Comparison of ENCODE assay signal across 11 mouse cellular contexts in genomic region chr13:94575607-94576398, GRCm38 (mm10).
DNase-seq lines count a peak whose midpoint lies in the region; ATAC-seq and TF ChIP-seq lines count a peak whose summit lies in the region.
"Had no signal": no experiment of that assay in that cellular context is flagged by ENCODE, and none has a peak within 500 bp of the region (broad histone marks: within the 10 kb centered on the region; RNA-seq: fewer than 3 reads in every experiment).

No protein-coding gene starts in this region.

- H3K4me1 ChIP-seq in ES-Bruce4 (ENCODE audit: control insufficient read depth, insufficient read depth, low read length), result peaks cover 3% of the 10 kb centered on the region
- H3K4me1 ChIP-seq in hindbrain, embryonic 10.5 days (replicated peaks), result peaks cover 29% of the 10 kb centered on the region
- H3K4me1 ChIP-seq in midbrain, embryonic 14.5 days (ENCODE audit: control insufficient read depth, insufficient read depth, low read length), result peaks cover 23% of the 10 kb centered on the region
- H3K4me1 ChIP-seq in limb, embryonic 10.5 days, result peaks cover 52% of the 10 kb centered on the region

- no peaks in the 10 kb centered on the region for H3K36me3 ChIP-seq in ES-Bruce4 (ENCODE audit: control insufficient read depth, insufficient read depth, low read length, poor library complexity, severe bottlenecking)
- no peaks in the 10 kb centered on the region for H3K36me3 ChIP-seq in hindbrain, embryonic 10.5 days
- no peaks in the 10 kb centered on the region for H3K36me3 ChIP-seq in midbrain, embryonic 14.5 days (ENCODE audit: control insufficient read depth, insufficient read depth, low read length)
- H3K36me3 ChIP-seq in limb, embryonic 10.5 days, result no peaks in the 10 kb centered on the region

- H3K4me2 ChIP-seq in midbrain, embryonic 14.5 days (ENCODE audit: low read length), result peak overlapping the region; percentile 32

- no peaks in the 10 kb centered on the region for H3K27me3 ChIP-seq in ES-Bruce4 (ENCODE audit: control insufficient read depth, insufficient read depth, low read length, poor library complexity, severe bottlenecking)
- peaks cover 100% of the 10 kb centered on the region for H3K27me3 ChIP-seq in hindbrain, embryonic 10.5 days (ENCODE audit: insufficient read depth, poor library complexity, severe bottlenecking)
- H3K27me3 ChIP-seq in midbrain, embryonic 14.5 days (ENCODE audit: control insufficient read depth, insufficient read depth, low read length), result peaks cover 45% of the 10 kb centered on the region
- peaks cover 78% of the 10 kb centered on the region for H3K27me3 ChIP-seq in limb, embryonic 10.5 days (ENCODE audit: low read depth, poor library complexity, severe bottlenecking)

- 6% methylated on average over 17 of the region's 17 CpGs for WGBS in hindbrain, embryonic 10.5 days
- 3% methylated on average over 17 of the region's 17 CpGs for WGBS in midbrain, embryonic 14.5 days
- 19% methylated on average over 17 of the region's 17 CpGs for WGBS in limb, embryonic 10.5 days

- TF ChIP-seq EP300 in ES-Bruce4 (IDR thresholded peaks at IDR 0.05; ENCODE audit: insufficient read depth, low read depth, low read length), result peak; percentile 55; the same call in 1 of the 2 replicates

- peak; percentile 91 for ATAC-seq in midbrain, embryonic 14.5 days (ENCODE audit: low FRiP score, low TSS enrichment)

- no peak overlapping the region for H3K27ac ChIP-seq in ES-Bruce4 (ENCODE audit: insufficient read depth, low read length)
- H3K27ac ChIP-seq in hindbrain, embryonic 10.5 days, result peak overlapping the region; percentile 64
- peak overlapping the region; percentile 65; the same call in 1 of the 2 replicates for H3K27ac ChIP-seq in midbrain, embryonic 14.5 days (replicated peaks; ENCODE audit: low read depth, low read length)
- no peak overlapping the region for H3K27ac ChIP-seq in limb, embryonic 10.5 days

- peak; percentile 26 for DNase-seq in embryo, embryonic 10 days (ENCODE audit: low spot score)
- peak; percentile 69 for DNase-seq in hindbrain, embryonic 10.5 days (ENCODE audit: low spot score)
- peak; percentile 81 for DNase-seq in midbrain, embryonic 14.5 days
- no peak for DNase-seq in lung, postnatal 10 days
- DNase-seq in limb, embryonic 10.5 days (ENCODE audit: low spot score), result no peak
- no peak for DNase-seq in ovary, postnatal 14 days (ENCODE audit: low spot score)
- DNase-seq in T-cell, adult 2 months (ENCODE audit: low spot score), result no peak
- DNase-seq: kidney, postnatal 14 days; lung, adult 18-20 months; thymus, postnatal 4 days had no signal

- TF ChIP-seq POLR2A in ES-Bruce4 (IDR thresholded peaks at IDR 0.05; ENCODE audit: insufficient read depth, low read length), result no peak

- H3K4me3 ChIP-seq in ES-Bruce4 (ENCODE audit: low read depth, low read length), result no peak overlapping the region
- peak overlapping the region; percentile 23 for H3K4me3 ChIP-seq in hindbrain, embryonic 10.5 days
- H3K4me3 ChIP-seq in midbrain, embryonic 14.5 days (replicated peaks; ENCODE audit: low read depth, low read length), result no peak overlapping the region
- H3K4me3 ChIP-seq in limb, embryonic 10.5 days, result no peak overlapping the region

- no peaks in the 10 kb centered on the region for H3K9me3 ChIP-seq in ES-Bruce4 (replicated peaks; ENCODE audit: control insufficient read depth, insufficient read depth, low read length, poor library complexity, severe bottlenecking)
- no peaks in the 10 kb centered on the region for H3K9me3 ChIP-seq in hindbrain, embryonic 10.5 days
- H3K9me3 ChIP-seq in midbrain, embryonic 14.5 days (ENCODE audit: control insufficient read depth, low read length), result no peaks in the 10 kb centered on the region
- no peaks in the 10 kb centered on the region for H3K9me3 ChIP-seq in limb, embryonic 10.5 days (replicated peaks)

- TF ChIP-seq CTCF in ES-Bruce4 (IDR thresholded peaks at IDR 0.05; ENCODE audit: low read depth, low read length), result no peak

- no peak overlapping the region for H3K9ac ChIP-seq in ES-Bruce4 (ENCODE audit: low read depth, poor library complexity, severe bottlenecking)
- H3K9ac ChIP-seq in midbrain, embryonic 14.5 days (replicated peaks; ENCODE audit: low read length), result no peak overlapping the region; the same call in 1 of the 2 replicates

Comparison
In these comparisons a context has a peak if more than half of its experiments do, and no peak if none do; other contexts are left out.
1. H3K27ac ChIP-seq: peak in hindbrain, embryonic 10.5 days (single experiment) and midbrain, embryonic 14.5 days (single experiment); none in ES-Bruce4 (single experiment) and limb, embryonic 10.5 days (single experiment).
2. DNase-seq: peak in embryo, embryonic 10 days (single experiment), hindbrain, embryonic 10.5 days (single experiment) and midbrain, embryonic 14.5 days (single experiment); none in lung, postnatal 10 days (single experiment), limb, embryonic 10.5 days (single experiment), ovary, postnatal 14 days (single experiment) and T-cell, adult 2 months (single experiment).